Mouse (Mus musculus): ENCODE data around the gene A230050P20Rik. TPM values are rescaled to one million over a fixed set of nuclear protein-coding genes. Genes with fewer than 3 reads are reported as not detected.

Gene A230050P20Rik
- total RNA-seq, 2 experiments from 2014 or later, result 50.7 to 77.1 TPM

GRCm38 (mm10) chr9:20893069-20893468 is 24.6 kb downstream of the A230050P20Rik start:
- DNase-seq (ENCODE audit: extremely low spot score in 1 of 2, low spot score in 1 of 2), result no peak

GRCm38 (mm10) chr9:20893590-20894343 is 25.3 kb downstream of the A230050P20Rik start:
- no peak for DNase-seq (ENCODE audit: extremely low spot score in 1 of 2, low spot score in 1 of 2)

- DNase-seq (ENCODE audit: extremely low spot score in 1 of 2, low spot score in 1 of 2), result no peak
These were observed 26.2 kb downstream of the A230050P20Rik start for GRCm38 (mm10) chr9:20894629-20895028.

- DNase-seq (ENCODE audit: extremely low spot score in 1 of 2, low spot score in 1 of 2), result no peak
These were observed 26.9 kb downstream of the A230050P20Rik start for GRCm38 (mm10) chr9:20895382-20895781.

DNA sequence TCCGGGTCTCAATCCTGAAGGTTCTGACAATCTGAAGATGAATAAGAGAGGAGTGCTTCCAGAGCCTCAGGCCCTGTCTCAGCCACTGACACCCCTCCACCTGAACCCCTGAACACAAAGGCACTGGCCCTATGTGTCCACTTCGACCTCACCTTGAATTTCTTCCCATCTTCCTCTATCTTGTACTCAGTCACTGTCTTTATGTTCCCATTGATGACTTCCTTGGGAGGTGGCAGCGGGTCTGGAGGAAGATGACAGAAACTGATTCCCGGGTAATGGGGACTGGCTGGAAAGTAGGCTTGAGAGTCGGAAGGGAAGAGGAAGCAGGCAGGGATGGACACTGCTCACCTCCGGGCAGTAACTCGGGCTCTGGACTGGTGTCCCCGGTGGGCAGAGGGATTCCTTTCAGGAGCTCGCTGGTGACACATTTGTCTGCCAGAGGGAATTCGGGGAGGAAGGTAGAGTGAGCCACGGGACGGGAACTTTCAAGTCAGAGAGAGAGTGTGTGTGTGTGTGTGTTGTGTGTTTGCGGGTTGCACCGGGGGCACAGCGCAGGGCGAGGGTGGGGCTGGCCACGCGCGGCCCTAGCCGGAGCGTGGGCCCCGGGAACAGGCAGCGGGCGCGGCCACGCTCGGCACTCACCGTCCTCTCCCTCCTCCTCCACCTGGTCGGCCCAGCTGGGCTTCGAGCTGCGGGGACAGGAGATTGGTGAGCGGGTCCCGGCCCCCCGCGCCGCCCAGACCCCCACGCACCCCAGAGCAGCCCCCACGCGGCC is 29.5 kb downstream of the A230050P20Rik start:
- DNase-seq (ENCODE audit: extremely low spot score in 1 of 2, low spot score in 1 of 2), result no peak

DNA sequence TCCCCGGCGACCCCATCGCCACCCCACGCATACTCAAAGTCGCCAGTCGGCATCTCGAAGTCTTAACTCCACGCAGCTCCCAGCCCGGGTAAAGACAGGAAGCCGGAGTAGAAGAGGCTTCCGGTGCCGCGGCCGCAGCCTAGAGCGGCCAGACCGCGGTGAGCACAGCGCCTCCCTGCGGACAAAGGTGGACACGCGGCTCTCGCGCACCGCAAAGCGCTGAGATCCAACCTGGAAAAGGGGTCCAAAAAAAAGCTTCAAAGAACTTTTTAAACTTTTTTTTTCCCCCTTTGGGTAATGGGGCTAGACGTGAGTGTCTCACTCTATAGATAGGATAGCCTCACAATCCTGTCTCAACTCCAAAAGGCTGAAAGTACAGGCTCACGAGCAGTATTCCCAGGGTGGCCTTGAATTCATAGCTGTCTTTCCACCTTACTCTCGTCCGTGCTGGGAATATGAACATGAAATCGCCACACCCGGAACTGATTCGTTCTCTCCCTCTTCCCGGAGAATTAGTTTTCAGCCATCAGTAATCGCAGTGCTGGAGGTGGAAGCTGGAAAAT is 30.1 kb downstream of the A230050P20Rik start, which contains the start of gene Eif3g:
Gene Eif3g (minus strand): TSS at position 113 of the 563 bp plus-strand sequence.
- peak; percentile 71 to 93 for DNase-seq (ENCODE audit: extremely low spot score in 1 of 2, low spot score in 1 of 2)

DNA sequence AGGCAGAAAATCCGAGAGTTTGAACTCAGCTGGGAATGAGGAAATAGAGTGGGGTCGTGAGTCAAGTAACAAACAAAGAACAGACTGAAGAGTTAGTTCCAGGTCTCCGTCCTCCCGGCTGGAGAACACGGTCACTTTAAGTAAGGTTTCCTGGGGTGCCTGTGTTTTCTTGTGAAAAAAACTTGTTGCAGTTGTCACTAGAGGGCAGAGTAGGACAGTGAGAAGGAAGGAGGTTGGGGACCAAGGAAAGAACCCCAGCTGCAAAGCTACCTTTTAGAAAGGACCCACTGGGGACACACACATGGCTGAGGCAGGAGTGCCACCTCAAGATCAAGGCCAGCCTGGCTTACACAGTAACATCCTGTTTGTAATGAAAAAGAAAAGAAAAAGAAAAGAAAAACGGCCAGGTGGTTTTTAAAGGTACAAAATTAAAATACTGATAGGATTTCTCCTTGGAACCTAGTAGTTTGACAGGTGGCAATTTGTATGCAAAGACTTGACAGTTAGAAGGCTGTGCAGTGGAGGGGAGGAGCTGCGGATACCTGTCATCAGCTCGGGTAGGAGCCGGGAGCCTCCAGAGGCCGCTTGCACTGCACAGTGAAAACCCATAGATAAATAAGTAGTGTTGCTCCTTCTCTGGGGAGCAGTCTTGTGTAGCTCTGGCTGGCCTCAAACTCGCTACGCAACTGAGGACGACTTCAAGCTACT is 33.2 kb downstream of the A230050P20Rik start:
- DNase-seq (ENCODE audit: extremely low spot score in 1 of 2, low spot score in 1 of 2), result no peak

- DNase-seq (ENCODE audit: extremely low spot score in 1 of 2, low spot score in 1 of 2), result no peak
These were observed 33.7 kb downstream of the A230050P20Rik start for GRCm38 (mm10) chr9:20902174-20902491.

DNA sequence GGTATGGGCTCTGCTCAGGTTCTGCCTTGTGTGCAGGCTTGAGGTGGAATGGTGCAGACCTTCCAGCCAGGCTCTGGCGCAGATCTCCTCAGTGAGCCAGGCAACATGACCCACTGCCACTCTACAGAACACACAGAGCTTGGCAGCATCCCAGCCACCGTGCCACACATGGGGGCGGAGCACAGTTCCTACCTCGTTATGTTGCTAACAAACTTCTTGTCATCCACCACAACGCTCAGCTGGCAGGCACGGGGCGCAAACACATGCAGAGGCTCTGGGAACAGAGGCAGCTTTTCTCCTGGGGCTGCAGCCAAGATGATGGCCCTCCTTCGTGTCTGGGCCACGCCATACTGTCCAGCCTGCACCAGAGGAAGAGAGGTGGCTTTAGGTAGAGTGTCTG is 41.5 kb downstream of the A230050P20Rik start:
- no peak for DNase-seq (ENCODE audit: extremely low spot score in 1 of 2, low spot score in 1 of 2)

GRCm38 (mm10) chr9:20916160-20916559 is 47.7 kb downstream of the A230050P20Rik start:
- DNase-seq (ENCODE audit: extremely low spot score in 1 of 2, low spot score in 1 of 2), result no peak

GRCm38 (mm10) chr9:20923258-20923657 is 54.8 kb downstream of the A230050P20Rik start:
- no peak for DNase-seq (ENCODE audit: extremely low spot score in 1 of 2, low spot score in 1 of 2)

Small RNA genes within 50 kb of the gene (microRNA-seq; reads per million reads assigned to microRNA genes)
- 0.80 to 0.92 reads per million in 2 experiments for gene Mir7081

Other genes with a start within 250 kb of the A230050P20Rik start
- 100 to 1,000 TPM; 307 to 354 TPM for gene Ubl5, start 225.8 kb upstream of the A230050P20Rik start, total RNA-seq (2021)
- gene Fbxl12, start 223.9 kb upstream of the A230050P20Rik start, total RNA-seq (2021), result 10 to 100 TPM; 14.7 to 23.3 TPM
- 10 to 100 TPM; 31.6 to 35.8 TPM for gene Pin1, start 216.5 kb upstream of the A230050P20Rik start, total RNA-seq (2021)
- gene Olfm2, start 122.3 kb upstream of the A230050P20Rik start, total RNA-seq (2021), result 10 to 100 TPM; 52.6 to 54.3 TPM
- 1 to 10 TPM; 1.2 to 2.5 TPM for gene Col5a3, start 53.6 kb upstream of the A230050P20Rik start, total RNA-seq (2021)
- not detected for gene Rdh8, start 50.1 kb upstream of the A230050P20Rik start, total RNA-seq (2021)
- 10 to 100 TPM; 10.5 to 11.4 TPM for gene Angptl6, start 11.1 kb downstream of the A230050P20Rik start, total RNA-seq (2021)
- gene Ppan, start 19.5 kb downstream of the A230050P20Rik start, total RNA-seq (2021), result 10 to 100 TPM; 23.5 to 25.5 TPM
- gene Eif3g, start 30.0 kb downstream of the A230050P20Rik start, total RNA-seq (2021), result 100 to 1,000 TPM; 118 to 122 TPM
- gene Dnmt1, start 91.2 kb downstream of the A230050P20Rik start, total RNA-seq (2021), result 10 to 100 TPM; 34.6 to 36.3 TPM
- gene S1pr2, start 108.1 kb downstream of the A230050P20Rik start, total RNA-seq (2021), result 1 to 10 TPM; 2.5 to 3.6 TPM
- 10 to 100 TPM; 60.1 to 62.4 TPM for gene Mrpl4, start 134.1 kb downstream of the A230050P20Rik start, total RNA-seq (2021)
- 1 to 10 TPM; 2.1 to 2.7 TPM for gene Icam1, start 147.3 kb downstream of the A230050P20Rik start, total RNA-seq (2021)
- gene Icam4, start 160.7 kb downstream of the A230050P20Rik start, total RNA-seq (2021), result under 1 TPM; 0.84 to 0.87 TPM
- 100 to 1,000 TPM; 389 to 394 TPM for gene Icam5, start 163.4 kb downstream of the A230050P20Rik start, total RNA-seq (2021)
- gene Zglp1, start 198.5 kb downstream of the A230050P20Rik start, total RNA-seq (2021), result under 1 TPM in 1 of 2 experiments, not detected in 1; 0.94 TPM
- gene Gm49373, start 204.5 kb downstream of the A230050P20Rik start, total RNA-seq (2021), result 1 to 10 TPM; 1.1 to 1.3 TPM
- 10 to 100 TPM; 67.2 to 68.2 TPM for gene Fdx1l, start 205.0 kb downstream of the A230050P20Rik start, total RNA-seq (2021)
- gene Gm38431, start 223.4 kb downstream of the A230050P20Rik start, total RNA-seq (2021), result 1 to 10 TPM; 2.4 to 2.7 TPM
- 10 to 100 TPM; 28.4 to 34.7 TPM for gene Raver1, start 223.4 kb downstream of the A230050P20Rik start, total RNA-seq (2021)